Mouse (Mus musculus): ENCODE results near the gene Cuedc1.

DNA sequence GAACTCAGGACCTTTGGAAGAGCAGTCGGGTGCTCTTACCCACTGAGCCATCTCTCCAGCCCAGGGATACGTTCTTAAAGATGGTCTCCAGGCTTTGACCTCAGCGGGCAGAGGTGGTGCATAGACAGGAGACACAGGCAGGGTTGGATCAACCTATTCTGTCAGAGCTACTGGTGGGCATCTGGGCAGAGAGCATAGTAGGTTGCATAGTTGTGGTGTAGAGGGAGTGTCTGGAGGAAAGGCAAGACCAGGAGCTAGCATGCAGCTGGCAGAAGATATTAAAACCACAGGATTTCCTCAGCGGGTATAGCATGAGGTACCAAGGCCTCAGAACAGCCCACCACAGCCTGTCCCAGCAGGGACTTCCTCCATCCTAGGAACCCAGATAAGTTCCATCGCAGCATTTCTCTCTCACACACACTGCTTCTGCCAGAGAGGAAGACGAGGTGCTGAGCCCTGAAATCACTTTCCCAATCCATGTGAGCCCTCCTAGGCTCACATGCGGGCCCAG is 66.4 kb downstream of the Cuedc1 start:
- no peak for TF ChIP-seq EP300 (IDR thresholded peaks at IDR 0.05; ENCODE audit: low read depth)
- no peak for TF ChIP-seq CTCF (IDR thresholded peaks at IDR 0.05; ENCODE audit: low read depth)
